Mouse (Mus musculus) urinary bladder, postnatal 36 days (tissue): ENCODE results near the gene Grn.
"Not testable (repeated sequence)": the region's sequence is repeated elsewhere in the genome, so short reads cannot be mapped to it uniquely, and the experiment has no call there.

Experiments
- DNase-seq, 2 experiments: peaks; one replicate each; pipeline ENCODE4 v3.0.0; 2022; ENCODE audit warnings: low spot score in 2 of 2, mixed read lengths in 1 of 2

The Grn gene

GRCm38 (mm10) chr11:102400513-102401084 is 29.5 kb upstream of the Grn start:
- no peak for DNase-seq

GRCm38 (mm10) chr11:102401898-102402500 is 28.1 kb upstream of the Grn start:
- DNase-seq, result no peak

GRCm38 (mm10) chr11:102403657-102404056 is 26.5 kb upstream of the Grn start:
- no peak for DNase-seq

GRCm38 (mm10) chr11:102404161-102405010 is 25.7 kb upstream of the Grn start:
- no peak for DNase-seq

GRCm38 (mm10) chr11:102405544-102406285 is 24.4 kb upstream of the Grn start:
- DNase-seq, result no peak

- DNase-seq, result no peak
Observed at GRCm38 (mm10) chr11:102406401-102406800, 23.7 kb upstream of the Grn start.

- DNase-seq, result peak; percentile 84 to 90
Observed at GRCm38 (mm10) chr11:102406900-102407833, 22.9 kb upstream of the Grn start.

- DNase-seq, result no peak
Observed at GRCm38 (mm10) chr11:102407834-102408215, 22.3 kb upstream of the Grn start, which contains the start of gene Slc25a39. TSS of gene Slc25a39 (minus strand) at chr11:102407946.

- DNase-seq, result peak; percentile 94 to 97
Observed at GRCm38 (mm10) chr11:102408344-102408876, 21.7 kb upstream of the Grn start.

- DNase-seq, result no peak
Observed at GRCm38 (mm10) chr11:102408888-102409794, 21.0 kb upstream of the Grn start.

GRCm38 (mm10) chr11:102409795-102410330 is 20.3 kb upstream of the Grn start:
- DNase-seq, result no peak

GRCm38 (mm10) chr11:102410345-102410744 is 19.8 kb upstream of the Grn start:
- DNase-seq, result not testable (repeated sequence)

GRCm38 (mm10) chr11:102411061-102411460 is 19.1 kb upstream of the Grn start:
- DNase-seq, result no peak

GRCm38 (mm10) chr11:102411704-102412103 is 18.4 kb upstream of the Grn start:
- DNase-seq, result peak; percentile 90 to 92

GRCm38 (mm10) chr11:102413059-102413458 is 17.1 kb upstream of the Grn start:
- DNase-seq, result no peak

GRCm38 (mm10) chr11:102415034-102415802 is 14.9 kb upstream of the Grn start:
- no peak for DNase-seq

- DNase-seq, result no peak
Observed at GRCm38 (mm10) chr11:102417160-102417559, 13.0 kb upstream of the Grn start.

GRCm38 (mm10) chr11:102418887-102419286 is 11.2 kb upstream of the Grn start:
- DNase-seq, result no peak

GRCm38 (mm10) chr11:102421559-102421958 is 8.6 kb upstream of the Grn start:
- DNase-seq, result no peak
